Mouse (Mus musculus) CH12.LX (cell line): ENCODE data around the gene Jup. TPM values are rescaled to one million over a fixed set of nuclear protein-coding genes. Genes with fewer than 3 reads are reported as not detected.
A peak's percentile ranks its signal among the peaks of the same experiment; 100 is the strongest.

ENCODE experiments used
- DNase-seq: peaks from one replicate; pipeline ENCODE4 v3.0.0-alpha.2; 2013; ENCODE audit errors: extremely low read depth
- H3K27ac ChIP-seq: 2 replicates; pipeline ENCODE4 v1.5.1; 2012; ENCODE audit warnings: low read depth, mild to moderate bottlenecking, control low read depth, moderate library complexity; ENCODE audit not compliant: insufficient read depth
- H3K27me3 ChIP-seq: replicated peaks from 2 replicates; pipeline ENCODE3; 2012; ENCODE audit warnings: inconsistent platforms
- H3K36me3 ChIP-seq, 2 experiments: replicated peaks in 1 of 2; 2 replicates each; pipeline versions ENCODE3 to v1.6.1; 2012; ENCODE audit warnings: inconsistent platforms in 1 of 2, low read length in 1 of 2, mild to moderate bottlenecking in 1 of 2, mixed read lengths in 1 of 2, moderate library complexity in 1 of 2; ENCODE audit not compliant: control insufficient read depth in 1 of 2, insufficient read depth in 1 of 2
- H3K4me1 ChIP-seq, 2 experiments: 2 replicates each; pipeline ENCODE4 v1.6.1; 2012; ENCODE audit warnings: inconsistent platforms in 1 of 2, moderate library complexity in 1 of 2; ENCODE audit not compliant: insufficient read depth in 2 of 2, control insufficient read depth in 1 of 2
- H3K4me2 ChIP-seq: 2 replicates; pipeline ENCODE4 v1.6.1; 2012; ENCODE audit warnings: low read depth, mild to moderate bottlenecking, control low read depth; ENCODE audit not compliant: poor library complexity, insufficient read depth, severe bottlenecking
- H3K4me3 ChIP-seq, 3 experiments: fragments of 150-350 bp in 1 of 3; sonication (generic) in 1 of 3; replicated peaks in 1 of 3; 2 replicates each; pipeline versions ENCODE3 to v1.5.1; 2011 to 2012; ENCODE audit warnings: low read depth in 2 of 3, low read length in 2 of 3, mild to moderate bottlenecking in 2 of 3, moderate library complexity in 2 of 3, control low read depth in 1 of 3, improper control_type of control experiment in 1 of 3, inconsistent platforms in 1 of 3, mixed read lengths in 1 of 3; ENCODE audit not compliant: poor library complexity in 1 of 3
- H3K79me2 ChIP-seq: replicated peaks from 2 replicates; pipeline ENCODE4 v1.6.1; 2012; ENCODE audit warnings: mild to moderate bottlenecking, moderate library complexity; ENCODE audit not compliant: control insufficient read depth, poor library complexity, insufficient read depth, severe bottlenecking; ENCODE audit errors: extremely low read depth
- H3K9ac ChIP-seq: 2 replicates; pipeline ENCODE4 v1.6.1; 2012; ENCODE audit warnings: low read depth, mild to moderate bottlenecking, control low read depth, moderate library complexity; ENCODE audit not compliant: insufficient read depth
- H3K9me3 ChIP-seq: replicated peaks from 2 replicates; pipeline ENCODE3; 2012; ENCODE audit warnings: low read length, inconsistent platforms, mixed read lengths
- BHLHE40 ChIP-seq: IDR thresholded peaks from 2 replicates; pipeline ENCODE4 v1.6.1; 2011; ENCODE audit warnings: mild to moderate bottlenecking, low read depth, low read length, improper control_type of control experiment
- CHD2 ChIP-seq: IDR thresholded peaks from 2 replicates; pipeline ENCODE4 v1.6.1; 2011; ENCODE audit warnings: low read length, improper control_type of control experiment
- EP300 ChIP-seq: IDR thresholded peaks from 2 replicates; pipeline ENCODE4 v1.6.1; 2011; ENCODE audit warnings: low read length, improper control_type of control experiment
- ETS1 ChIP-seq: conservative IDR thresholded peaks from 2 replicates; pipeline ENCODE4 v1.6.1; 2012; ENCODE audit warnings: low read depth, mild to moderate bottlenecking, inconsistent platforms, low read length, improper control_type of control experiment, moderate library complexity
- GABPA ChIP-seq: IDR thresholded peaks from 2 replicates; pipeline ENCODE4 v1.6.1; 2012; ENCODE audit warnings: low read depth, low read length, improper control_type of control experiment, inconsistent platforms; ENCODE audit not compliant: insufficient replicate concordance
- IRF4 ChIP-seq: IDR thresholded peaks from 2 replicates; pipeline ENCODE4 v1.6.1; 2014; ENCODE audit warnings: low read depth, mild to moderate bottlenecking, inconsistent platforms, low read length, improper control_type of control experiment
- JUN ChIP-seq: IDR thresholded peaks from 2 replicates; pipeline ENCODE4 v1.6.1; 2011; ENCODE audit warnings: low read depth, mild to moderate bottlenecking, low read length, improper control_type of control experiment, moderate library complexity; ENCODE audit not compliant: insufficient read depth
- JUND ChIP-seq: conservative IDR thresholded peaks from 2 replicates; pipeline ENCODE4 v1.6.1; 2011; ENCODE audit warnings: low read depth, low read length, improper control_type of control experiment
- MEF2A ChIP-seq: IDR thresholded peaks from 2 replicates; pipeline ENCODE4 v1.6.1; 2014; ENCODE audit warnings: low read depth, mild to moderate bottlenecking, inconsistent platforms, low read length, improper control_type of control experiment, borderline replicate concordance
- MXI1 ChIP-seq: IDR thresholded peaks from 2 replicates; pipeline ENCODE4 v1.6.1; 2011; ENCODE audit warnings: mild to moderate bottlenecking, low read depth, low read length, improper control_type of control experiment
- PAX5 ChIP-seq: IDR thresholded peaks from 2 replicates; pipeline ENCODE4 v1.6.1; 2012; ENCODE audit warnings: low read length, inconsistent platforms, mixed read lengths
- POLR2AphosphoS2 ChIP-seq: IDR thresholded peaks from 2 replicates; pipeline ENCODE4 v1.6.1; 2011; ENCODE audit warnings: low read depth, low read length, improper control_type of control experiment
- TCF12 ChIP-seq: IDR thresholded peaks from 2 replicates; pipeline ENCODE4 v1.6.1; 2014; ENCODE audit warnings: low read depth, mild to moderate bottlenecking, inconsistent platforms, low read length, improper control_type of control experiment
- UBTF ChIP-seq: IDR thresholded peaks from 2 replicates; pipeline ENCODE4 v1.6.1; 2012; ENCODE audit warnings: low read depth, mild to moderate bottlenecking, inconsistent platforms, low read length, improper control_type of control experiment, moderate library complexity
- ZC3H11A ChIP-seq: IDR thresholded peaks from 2 replicates; pipeline ENCODE4 v1.6.1; 2012; ENCODE audit warnings: low read depth, mild to moderate bottlenecking, inconsistent platforms, low read length, improper control_type of control experiment
- ZMIZ1 ChIP-seq: IDR thresholded peaks from 2 replicates; pipeline ENCODE4 v1.6.1; 2012; ENCODE audit warnings: low read depth, mild to moderate bottlenecking, inconsistent platforms, low read length, improper control_type of control experiment
- ZNF384 ChIP-seq: IDR thresholded peaks from 2 replicates; pipeline ENCODE4 v1.6.1; 2012; ENCODE audit warnings: low read depth, low read length, improper control_type of control experiment, inconsistent platforms
- dilution Hi-C: fragments of 300-500 bp; cut with MboI; formaldehyde crosslinking; loops from 2 replicates; pipeline ENCODE4 v1.14.3; 2020; ENCODE audit warnings: low sequenced_read_pairs; ENCODE audit not compliant: extremely low pct_unique_long_range_greater_than_20kb, extremely low pct_ligation_motif_present
- in situ Hi-C: fragments of 300-500 bp; cut with MboI; formaldehyde crosslinking; loops from 3 replicates; pipeline ENCODE4 v1.14.3; 2019; ENCODE audit warnings: low sequenced_read_pairs, low pct_ligation_motif_present, low pct_unique_long_range_greater_than_20kb, mixed read lengths
- polyA plus RNA-seq: library from polyadenylated mRNA; unstranded; fragments of >175 nt; gene quantifications from 2 replicates; pipeline ENCODE4 v1.2.1, GENCODE M21; 2012; ENCODE audit warnings: low read depth; ENCODE audit not compliant: insufficient read length
- total RNA-seq, 2 experiments: library from RNA; depleted of rRNA; stranded (reverse); fragments of 300-350 nt in 1 of 2; fragments of >200 nt in 1 of 2; gene quantifications; 2 replicates each; pipeline ENCODE4 v1.2.3; 2012 to 2014

The Jup gene
- total and polyA plus RNA-seq, 3 experiments = 0.68 to 1.4 (median 1.1) TPM

- Histone ChIP-seq H3K4me3 (no peak overlapping the region), H3K79me2 (no peaks in the 10 kb centered on the region), H3K4me2 (no peak overlapping the region), H3K36me3 (no peaks in the 10 kb centered on the region), H3K9ac (no peak overlapping the region), H3K27me3 (peaks cover 87% of the 10 kb centered on the region), H3K9me3 (no peaks in the 10 kb centered on the region), H3K4me1 (peaks cover 22 to 33% of the 10 kb centered on the region in 2 experiments), H3K27ac (no peak overlapping the region)
- dilution Hi-C loops (no loop called here), in situ Hi-C loops (no loop called here)
- no peak for DNase-seq
- TF ChIP-seq ZNF384 (no peak), ZMIZ1 (no peak), IRF4 (no peak), ETS1 (no peak), POLR2AphosphoS2 (no peak), GABPA (no peak), CHD2 (no peak), PAX5 (no peak), BHLHE40 (no peak), MEF2A (no peak), ZC3H11A (no peak)
These were observed 3.0 kb downstream of the Jup start for GRCm38 (mm10) chr11:100394353-100395074.

GRCm38 (mm10) chr11:100393733-100394132, 3.8 kb downstream of the Jup start:
- in situ Hi-C loops (no loop called here), dilution Hi-C loops (no loop called here)
- Histone ChIP-seq H3K4me3 (no peak overlapping the region), H3K4me2 (0 out of 2 replicates have a peak overlapping the region, but pooled peaks have one; percentile 1), H3K27ac (no peak overlapping the region), H3K4me1 (peaks cover 22 to 33% of the 10 kb centered on the region in 2 experiments), H3K27me3 (peaks cover 89% of the 10 kb centered on the region), H3K79me2 (no peaks in the 10 kb centered on the region), H3K36me3 (no peaks in the 10 kb centered on the region), H3K9me3 (no peaks in the 10 kb centered on the region), H3K9ac (no peak overlapping the region)
- TF ChIP-seq BHLHE40 (0 out of 2 replicates have a peak, but pooled peaks have one; percentile 28), MXI1 (no peak), TCF12 (0 out of 2 replicates have a peak, but pooled peaks have one; percentile 16), EP300 (peak; percentile 56; the same call in 1 of the 2 replicates), IRF4 (no peak), ETS1 (peak; percentile 33; the same call in 1 of the 2 replicates), UBTF (no peak), JUN (0 out of 2 replicates have a peak, but pooled peaks have one; percentile 28), JUND (peak; percentile 70), ZMIZ1 (no peak)
- DNase-seq = peak; percentile 52
